Mouse (Mus musculus): ENCODE results near the gene Cdipt. TPM values are rescaled to one million over a fixed set of nuclear protein-coding genes. Genes with fewer than 3 reads are reported as not detected.

Cdipt gene
- polyA plus RNA-seq, 1 experiment from 2014 or later, result 92.4 TPM

- 94% methylated on average over 4 of the region's 4 CpGs for WGBS
- Histone ChIP-seq H3K9ac (ENCODE audit: low read length) (no peak overlapping the region), H3K4me3 (ENCODE audit: low read depth, low read length) (no peak overlapping the region), H3K4me2 (ENCODE audit: low read length) (no peak overlapping the region), H3K27ac (ENCODE audit: low read depth, low read length) (no peak overlapping the region), H3K4me1 (ENCODE audit: control insufficient read depth, insufficient read depth, low read length) (no peaks in the 10 kb centered on the region), H3K36me3 (ENCODE audit: control insufficient read depth, insufficient read depth, low read length) (peaks cover 45% of the 10 kb centered on the region), H3K27me3 (replicated peaks; ENCODE audit: control insufficient read depth, insufficient read depth, low read length) (0 out of 2 replicates have a peak, but pooled peaks cover 9% of the 10 kb centered on the region), H3K9me3 (replicated peaks; ENCODE audit: control insufficient read depth, low read length) (no peaks in the 10 kb centered on the region)
- ATAC-seq, result no peak
- DNase-seq (ENCODE audit: low spot score), result no peak
These were observed 13.7 kb upstream of the Cdipt start for GRCm38 (mm10) chr7:126961965-126962364.

GRCm38 (mm10) chr7:126963548-126964286, 12.0 kb upstream of the Cdipt start:
- Histone ChIP-seq H3K27me3 (replicated peaks; ENCODE audit: control insufficient read depth, insufficient read depth, low read length) (0 out of 2 replicates have a peak, but pooled peaks cover 9% of the 10 kb centered on the region), H3K9me3 (replicated peaks; ENCODE audit: control insufficient read depth, low read length) (no peaks in the 10 kb centered on the region), H3K36me3 (ENCODE audit: control insufficient read depth, insufficient read depth, low read length) (peaks cover 56% of the 10 kb centered on the region), H3K27ac (ENCODE audit: low read depth, low read length) (no peak overlapping the region), H3K9ac (ENCODE audit: low read length) (no peak overlapping the region), H3K4me2 (ENCODE audit: low read length) (no peak overlapping the region), H3K4me3 (ENCODE audit: low read depth, low read length) (no peak overlapping the region), H3K4me1 (ENCODE audit: control insufficient read depth, insufficient read depth, low read length) (no peaks in the 10 kb centered on the region)
- WGBS, result 27% methylated on average over 19 of the region's 19 CpGs
- ATAC-seq (no peak), DNase-seq (ENCODE audit: low spot score) (peak; percentile 30)

- Histone ChIP-seq H3K27ac (ENCODE audit: low read depth, low read length) (no peak overlapping the region), H3K9me3 (replicated peaks; ENCODE audit: control insufficient read depth, low read length) (no peaks in the 10 kb centered on the region), H3K9ac (ENCODE audit: low read length) (no peak overlapping the region), H3K4me1 (ENCODE audit: control insufficient read depth, insufficient read depth, low read length) (no peaks in the 10 kb centered on the region), H3K4me3 (ENCODE audit: low read depth, low read length) (no peak overlapping the region), H3K36me3 (ENCODE audit: control insufficient read depth, insufficient read depth, low read length) (peaks cover 44% of the 10 kb centered on the region), H3K27me3 (replicated peaks; ENCODE audit: control insufficient read depth, insufficient read depth, low read length) (0 out of 2 replicates have a peak, but pooled peaks cover 9% of the 10 kb centered on the region), H3K4me2 (ENCODE audit: low read length) (no peak overlapping the region)
- WGBS, result 57% methylated on average over 3 of the region's 3 CpGs
- no peak for ATAC-seq
- DNase-seq (ENCODE audit: low spot score), result no peak
These were observed 10.1 kb upstream of the Cdipt start for GRCm38 (mm10) chr7:126965568-126965967.

GRCm38 (mm10) chr7:126967361-126967760, 8.4 kb upstream of the Cdipt start:
- Histone ChIP-seq H3K4me3 (ENCODE audit: low read depth, low read length) (no peak overlapping the region), H3K4me2 (ENCODE audit: low read length) (no peak overlapping the region), H3K27ac (ENCODE audit: low read depth, low read length) (no peak overlapping the region), H3K4me1 (ENCODE audit: control insufficient read depth, insufficient read depth, low read length) (no peaks in the 10 kb centered on the region), H3K9me3 (replicated peaks; ENCODE audit: control insufficient read depth, low read length) (no peaks in the 10 kb centered on the region), H3K9ac (ENCODE audit: low read length) (no peak overlapping the region), H3K27me3 (replicated peaks; ENCODE audit: control insufficient read depth, insufficient read depth, low read length) (0 out of 2 replicates have a peak, but pooled peaks cover 5% of the 10 kb centered on the region), H3K36me3 (ENCODE audit: control insufficient read depth, insufficient read depth, low read length) (peaks cover 32% of the 10 kb centered on the region)
- ATAC-seq, result no peak
- no peak for DNase-seq (ENCODE audit: low spot score)
- WGBS, result 59% methylated on average over 6 of the region's 6 CpGs

GRCm38 (mm10) chr7:126975493-126975892, 221 bp upstream of the Cdipt start:
- 13% methylated on average over 8 of the region's 8 CpGs for WGBS
- H3K9ac ChIP-seq (ENCODE audit: low read length), result 0 out of 2 replicates have a peak overlapping the region, but pooled peaks have one; percentile 26
- peak overlapping the region; percentile 100; the same call in 1 of the 2 replicates for H3K4me3 ChIP-seq (ENCODE audit: low read depth, low read length)
- no peak overlapping the region for H3K27ac ChIP-seq (ENCODE audit: low read depth, low read length)
- ATAC-seq (no peak), DNase-seq (ENCODE audit: low spot score) (no peak)
- H3K27me3 ChIP-seq (replicated peaks; ENCODE audit: control insufficient read depth, insufficient read depth, low read length), result no peaks in the 10 kb centered on the region
- H3K9me3 ChIP-seq (replicated peaks; ENCODE audit: control insufficient read depth, low read length), result no peaks in the 10 kb centered on the region
- H3K4me1 ChIP-seq (ENCODE audit: control insufficient read depth, insufficient read depth, low read length), result peaks cover 7% of the 10 kb centered on the region
- H3K4me2 ChIP-seq (ENCODE audit: low read length), result peak overlapping the region; percentile 57; the same call in 1 of the 2 replicates
- H3K36me3 ChIP-seq (ENCODE audit: control insufficient read depth, insufficient read depth, low read length), result peaks cover 30% of the 10 kb centered on the region

- peak within 1 kb of the TSS; percentile 57 for H3K4me2 ChIP-seq (ENCODE audit: low read length)
- H3K4me3 ChIP-seq (ENCODE audit: low read depth, low read length), result peak within 1 kb of the TSS; percentile 100
- H3K4me1 ChIP-seq (ENCODE audit: control insufficient read depth, insufficient read depth, low read length), result peaks cover 7% of the 10 kb centered on the region
- H3K9ac ChIP-seq (ENCODE audit: low read length), result peak within 1 kb of the TSS; percentile 98
- peak; percentile 98 for DNase-seq (ENCODE audit: low spot score)
- peak within 1 kb of the TSS; percentile 97 for H3K27ac ChIP-seq (ENCODE audit: low read depth, low read length)
- H3K36me3 ChIP-seq (ENCODE audit: control insufficient read depth, insufficient read depth, low read length), result peaks cover 28% of the 10 kb centered on the region
- under 1% methylated on average over 55 of the region's 55 CpGs for WGBS
- ATAC-seq, result peak; percentile 97
- no peaks in the 10 kb centered on the region for H3K27me3 ChIP-seq (replicated peaks; ENCODE audit: control insufficient read depth, insufficient read depth, low read length)
- H3K9me3 ChIP-seq (replicated peaks; ENCODE audit: control insufficient read depth, low read length), result no peaks in the 10 kb centered on the region
These were observed 494 bp downstream of the Cdipt start, which contains the start of gene Cdiptos for GRCm38 (mm10) chr7:126975950-126976866. Cdiptos (minus strand) TSS chr7:126976098.

GRCm38 (mm10) chr7:126976878-126977459, 1.3 kb downstream of the Cdipt start:
- H3K27ac ChIP-seq (ENCODE audit: low read depth, low read length), result peak overlapping the region; percentile 97
- H3K36me3 ChIP-seq (ENCODE audit: control insufficient read depth, insufficient read depth, low read length), result peaks cover 28% of the 10 kb centered on the region
- no peaks in the 10 kb centered on the region for H3K9me3 ChIP-seq (replicated peaks; ENCODE audit: control insufficient read depth, low read length)
- 0 out of 2 replicates have a peak, but pooled peaks have one; percentile 2 for ATAC-seq
- H3K4me1 ChIP-seq (ENCODE audit: control insufficient read depth, insufficient read depth, low read length), result peaks cover 7% of the 10 kb centered on the region
- peak overlapping the region; percentile 100 for H3K4me3 ChIP-seq (ENCODE audit: low read depth, low read length)
- H3K4me2 ChIP-seq (ENCODE audit: low read length), result peak overlapping the region; percentile 57
- H3K9ac ChIP-seq (ENCODE audit: low read length), result peak overlapping the region; percentile 98
- no peaks in the 10 kb centered on the region for H3K27me3 ChIP-seq (replicated peaks; ENCODE audit: control insufficient read depth, insufficient read depth, low read length)
- DNase-seq (ENCODE audit: low spot score), result no peak
- 30% methylated on average over 14 of the region's 14 CpGs for WGBS

- H3K9ac ChIP-seq (ENCODE audit: low read length), result no peak overlapping the region
- ATAC-seq (no peak), DNase-seq (ENCODE audit: low spot score) (no peak)
- no peak overlapping the region for H3K27ac ChIP-seq (ENCODE audit: low read depth, low read length)
- no peak overlapping the region for H3K4me3 ChIP-seq (ENCODE audit: low read depth, low read length)
- WGBS, result 95% methylated on average over 6 of the region's 6 CpGs
- H3K4me1 ChIP-seq (ENCODE audit: control insufficient read depth, insufficient read depth, low read length), result peaks cover 7% of the 10 kb centered on the region
- no peaks in the 10 kb centered on the region for H3K27me3 ChIP-seq (replicated peaks; ENCODE audit: control insufficient read depth, insufficient read depth, low read length)
- H3K36me3 ChIP-seq (ENCODE audit: control insufficient read depth, insufficient read depth, low read length), result peaks cover 28% of the 10 kb centered on the region
- no peaks in the 10 kb centered on the region for H3K9me3 ChIP-seq (replicated peaks; ENCODE audit: control insufficient read depth, low read length)
- no peak overlapping the region for H3K4me2 ChIP-seq (ENCODE audit: low read length)
These were observed 3.1 kb downstream of the Cdipt start for GRCm38 (mm10) chr7:126978841-126979240.
